Mouse (Mus musculus) CD4-positive, CD25-positive, alpha-beta regulatory T cell, adult 2 months (primary cell): ENCODE results near the gene Zfp512b.

Experiments used
- DNase-seq: peaks from one replicate; pipeline ENCODE4 v3.0.0-alpha.2; 2012; ENCODE audit warnings: low read depth, low spot score

The Zfp512b gene

GRCm38 (mm10) chr2:181589732-181590105 lies 2.9 kb downstream of the Zfp512b start:
- no peak for DNase-seq

GRCm38 (mm10) chr2:181589011-181589731 lies 3.4 kb downstream of the Zfp512b start:
- no peak for DNase-seq

GRCm38 (mm10) chr2:181588229-181588780 lies 4.3 kb downstream of the Zfp512b start:
- DNase-seq, result no peak

- no peak for DNase-seq
These were observed 4.8 kb downstream of the Zfp512b start for GRCm38 (mm10) chr2:181587796-181588195.

- DNase-seq, result no peak
These were observed 6.5 kb downstream of the Zfp512b start for GRCm38 (mm10) chr2:181586124-181586523.

GRCm38 (mm10) chr2:181585506-181585905 lies 7.1 kb downstream of the Zfp512b start:
- DNase-seq, result no peak

- DNase-seq, result no peak
These were observed 8.1 kb downstream of the Zfp512b start, which contains the start of gene Uckl1 for GRCm38 (mm10) chr2:181584411-181584942. Gene Uckl1 (minus strand): TSS chr2:181584892.

- DNase-seq, result no peak
These were observed 8.9 kb downstream of the Zfp512b start for GRCm38 (mm10) chr2:181583460-181584257.

GRCm38 (mm10) chr2:181582939-181583338 lies 9.7 kb downstream of the Zfp512b start:
- no peak for DNase-seq

- DNase-seq, result no peak
These were observed 10.2 kb downstream of the Zfp512b start for GRCm38 (mm10) chr2:181582358-181582757.

- peak; percentile 88 for DNase-seq
These were observed 11.0 kb downstream of the Zfp512b start for GRCm38 (mm10) chr2:181581402-181582120.

- DNase-seq, result peak; percentile 96
These were observed 11.6 kb downstream of the Zfp512b start for GRCm38 (mm10) chr2:181581016-181581401.

GRCm38 (mm10) chr2:181580131-181580772 lies 12.4 kb downstream of the Zfp512b start:
- no peak for DNase-seq

- DNase-seq, result no peak
These were observed 12.9 kb downstream of the Zfp512b start for GRCm38 (mm10) chr2:181579681-181580080.

- DNase-seq, result no peak
These were observed 13.6 kb downstream of the Zfp512b start for GRCm38 (mm10) chr2:181578790-181579618.

- DNase-seq, result no peak
These were observed 14.5 kb downstream of the Zfp512b start for GRCm38 (mm10) chr2:181577981-181578581.

- no peak for DNase-seq
These were observed 15.5 kb downstream of the Zfp512b start for GRCm38 (mm10) chr2:181577126-181577525.

- DNase-seq, result no peak
These were observed 16.0 kb downstream of the Zfp512b start for GRCm38 (mm10) chr2:181576613-181577012.

- DNase-seq, result no peak
These were observed 17.6 kb downstream of the Zfp512b start for GRCm38 (mm10) chr2:181574921-181575545.
